Mouse (Mus musculus): ENCODE measurements at regions not wholly inside any gene's neighbourhood (a gene's known extent, or its start where the extent isn't known, plus 50 kb on each side); places are given as distances from the start of the nearest gene placed in this dataset.

GRCm38 (mm10) chr17:50393698-50394097, 100.3 kb upstream of the Dazl start:
- Histone ChIP-seq H3K9me3 (replicated peaks) (peaks cover 55% of the 10 kb centered on the region), H3K27me3 (ENCODE audit: insufficient read depth, low read length) (no peaks in the 10 kb centered on the region), H3K4me3 (ENCODE audit: low read depth, low read length) (no peak overlapping the region), H3K4me1 (ENCODE audit: insufficient read depth, low read depth, low read length) (no peaks in the 10 kb centered on the region), H3K36me3 (replicated peaks) (no peaks in the 10 kb centered on the region)
- ATAC-seq (ENCODE audit: extremely low read depth, insufficient number of reproducible peaks, low FRiP score, poor library complexity, severe bottlenecking) (no peak), DNase-seq (ENCODE audit: low spot score) (no peak)
- TF ChIP-seq POLR2AphosphoS5 (IDR thresholded peaks at IDR 0.05; ENCODE audit: insufficient replicate concordance, low read depth, low read length) = no peak
- TF ChIP-seq TAL1 (conservative IDR thresholded peaks at IDR 0.05; ENCODE audit: low read depth, low read length) = no peak
- TF ChIP-seq CTCF (IDR thresholded peaks at IDR 0.05; ENCODE audit: low read depth, low read length) = no peak
- TF ChIP-seq GATA1 (IDR thresholded peaks at IDR 0.05; ENCODE audit: borderline replicate concordance, low read length) = no peak
- TF ChIP-seq GATA2 (IDR thresholded peaks at IDR 0.05; ENCODE audit: borderline replicate concordance, low read depth, low read length) = no peak

GRCm38 (mm10) chr17:50394801-50395200, 101.4 kb upstream of the Dazl start:
- Histone ChIP-seq H3K9me3 (replicated peaks) (peaks cover 51% of the 10 kb centered on the region), H3K36me3 (replicated peaks) (no peaks in the 10 kb centered on the region), H3K27me3 (ENCODE audit: insufficient read depth, low read length) (no peaks in the 10 kb centered on the region), H3K4me3 (ENCODE audit: low read depth, low read length) (no peak overlapping the region), H3K4me1 (ENCODE audit: insufficient read depth, low read depth, low read length) (no peaks in the 10 kb centered on the region)
- ATAC-seq (ENCODE audit: extremely low read depth, insufficient number of reproducible peaks, low FRiP score, poor library complexity, severe bottlenecking) (no peak), DNase-seq (ENCODE audit: low spot score) (no peak)
- TF ChIP-seq TAL1 (conservative IDR thresholded peaks at IDR 0.05; ENCODE audit: low read depth, low read length) = no peak
- TF ChIP-seq POLR2AphosphoS5 (IDR thresholded peaks at IDR 0.05; ENCODE audit: insufficient replicate concordance, low read depth, low read length) = no peak
- no peak for TF ChIP-seq GATA2 (IDR thresholded peaks at IDR 0.05; ENCODE audit: borderline replicate concordance, low read depth, low read length)
- no peak for TF ChIP-seq GATA1 (IDR thresholded peaks at IDR 0.05; ENCODE audit: borderline replicate concordance, low read length)
- TF ChIP-seq CTCF (IDR thresholded peaks at IDR 0.05; ENCODE audit: low read depth, low read length) = no peak

GRCm38 (mm10) chr17:50395669-50396068, 102.2 kb upstream of the Dazl start:
- H3K9me3 ChIP-seq (replicated peaks) = peaks cover 49% of the 10 kb centered on the region
- no peak for DNase-seq (ENCODE audit: low spot score)
- no peak for ATAC-seq (ENCODE audit: extremely low read depth, insufficient number of reproducible peaks, low FRiP score, poor library complexity, severe bottlenecking)
- no peak overlapping the region for H3K4me3 ChIP-seq (ENCODE audit: low read depth, low read length)
- no peaks in the 10 kb centered on the region for H3K4me1 ChIP-seq (ENCODE audit: insufficient read depth, low read depth, low read length)
- no peaks in the 10 kb centered on the region for H3K27me3 ChIP-seq (ENCODE audit: insufficient read depth, low read length)
- no peaks in the 10 kb centered on the region for H3K36me3 ChIP-seq (replicated peaks)
- no peak for TF ChIP-seq TAL1 (conservative IDR thresholded peaks at IDR 0.05; ENCODE audit: low read depth, low read length)
- TF ChIP-seq POLR2AphosphoS5 (IDR thresholded peaks at IDR 0.05; ENCODE audit: insufficient replicate concordance, low read depth, low read length) = no peak
- no peak for TF ChIP-seq CTCF (IDR thresholded peaks at IDR 0.05; ENCODE audit: low read depth, low read length)

GRCm38 (mm10) chr17:50397324-50397723, 103.9 kb upstream of the Dazl start:
- Histone ChIP-seq H3K9me3 (replicated peaks) (peaks cover 42% of the 10 kb centered on the region), H3K4me1 (ENCODE audit: insufficient read depth, low read depth, low read length) (no peaks in the 10 kb centered on the region), H3K27me3 (ENCODE audit: insufficient read depth, low read length) (no peaks in the 10 kb centered on the region), H3K36me3 (replicated peaks) (no peaks in the 10 kb centered on the region), H3K4me3 (ENCODE audit: low read depth, low read length) (no peak overlapping the region)
- TF ChIP-seq GATA2 (IDR thresholded peaks at IDR 0.05; ENCODE audit: borderline replicate concordance, low read depth, low read length) (no peak), CTCF (IDR thresholded peaks at IDR 0.05; ENCODE audit: low read depth, low read length) (no peak), TAL1 (conservative IDR thresholded peaks at IDR 0.05; ENCODE audit: low read depth, low read length) (no peak), POLR2AphosphoS5 (IDR thresholded peaks at IDR 0.05; ENCODE audit: insufficient replicate concordance, low read depth, low read length) (no peak), GATA1 (IDR thresholded peaks at IDR 0.05; ENCODE audit: borderline replicate concordance, low read length) (no peak)
- DNase-seq (ENCODE audit: low spot score) (no peak), ATAC-seq (ENCODE audit: extremely low read depth, insufficient number of reproducible peaks, low FRiP score, poor library complexity, severe bottlenecking) (no peak)

GRCm38 (mm10) chr17:50407249-50407990, 101.8 kb upstream of the Plcl2 start:
- H3K27me3 ChIP-seq (ENCODE audit: insufficient read depth, low read length) = no peaks in the 10 kb centered on the region
- peaks cover 51% of the 10 kb centered on the region for H3K9me3 ChIP-seq (replicated peaks)
- DNase-seq (ENCODE audit: low spot score) (no peak), ATAC-seq (ENCODE audit: extremely low read depth, insufficient number of reproducible peaks, low FRiP score, poor library complexity, severe bottlenecking) (no peak)
- H3K4me1 ChIP-seq (ENCODE audit: insufficient read depth, low read depth, low read length) = no peaks in the 10 kb centered on the region
- TF ChIP-seq GATA1 (IDR thresholded peaks at IDR 0.05; ENCODE audit: borderline replicate concordance, low read length) (no peak), POLR2AphosphoS5 (IDR thresholded peaks at IDR 0.05; ENCODE audit: insufficient replicate concordance, low read depth, low read length) (no peak), CTCF (IDR thresholded peaks at IDR 0.05; ENCODE audit: low read depth, low read length) (no peak), GATA2 (IDR thresholded peaks at IDR 0.05; ENCODE audit: borderline replicate concordance, low read depth, low read length) (no peak), TAL1 (conservative IDR thresholded peaks at IDR 0.05; ENCODE audit: low read depth, low read length) (no peak)
- H3K4me3 ChIP-seq (ENCODE audit: low read depth, low read length) = no peak overlapping the region
- H3K36me3 ChIP-seq (replicated peaks) = no peaks in the 10 kb centered on the region

GRCm38 (mm10) chr17:50408581-50408980, 100.6 kb upstream of the Plcl2 start:
- H3K9me3 ChIP-seq (replicated peaks) = peaks cover 63% of the 10 kb centered on the region
- no peaks in the 10 kb centered on the region for H3K27me3 ChIP-seq (ENCODE audit: insufficient read depth, low read length)
- DNase-seq (ENCODE audit: low spot score) = no peak
- TF ChIP-seq TAL1 (conservative IDR thresholded peaks at IDR 0.05; ENCODE audit: low read depth, low read length) = no peak
- no peak for TF ChIP-seq GATA1 (IDR thresholded peaks at IDR 0.05; ENCODE audit: borderline replicate concordance, low read length)
- TF ChIP-seq GATA2 (IDR thresholded peaks at IDR 0.05; ENCODE audit: borderline replicate concordance, low read depth, low read length) = no peak
- no peak for TF ChIP-seq POLR2AphosphoS5 (IDR thresholded peaks at IDR 0.05; ENCODE audit: insufficient replicate concordance, low read depth, low read length)
- no peak for TF ChIP-seq CTCF (IDR thresholded peaks at IDR 0.05; ENCODE audit: low read depth, low read length)
- no peaks in the 10 kb centered on the region for H3K4me1 ChIP-seq (ENCODE audit: insufficient read depth, low read depth, low read length)
- ATAC-seq (ENCODE audit: extremely low read depth, insufficient number of reproducible peaks, low FRiP score, poor library complexity, severe bottlenecking) = no peak
- no peak overlapping the region for H3K4me3 ChIP-seq (ENCODE audit: low read depth, low read length)
- no peaks in the 10 kb centered on the region for H3K36me3 ChIP-seq (replicated peaks)

Data from G1E (cell line).